Mouse (Mus musculus) CH12.LX (cell line): ENCODE data around the gene Eif4e. TPM values are rescaled to one million over a fixed set of nuclear protein-coding genes. Genes with fewer than 3 reads are reported as not detected.

Source experiments
- DNase-seq: peaks from one replicate; pipeline ENCODE4 v3.0.0-alpha.2; 2013; ENCODE audit errors: extremely low read depth
- H3K27ac ChIP-seq: 2 replicates; pipeline ENCODE4 v1.5.1; 2012; ENCODE audit warnings: low read depth, mild to moderate bottlenecking, control low read depth, moderate library complexity; ENCODE audit not compliant: insufficient read depth
- H3K27me3 ChIP-seq: replicated peaks from 2 replicates; pipeline ENCODE3; 2012; ENCODE audit warnings: inconsistent platforms
- H3K36me3 ChIP-seq, 2 experiments: replicated peaks in 1 of 2; 2 replicates each; pipeline versions ENCODE3 to v1.6.1; 2012; ENCODE audit warnings: inconsistent platforms in 1 of 2, low read length in 1 of 2, mild to moderate bottlenecking in 1 of 2, mixed read lengths in 1 of 2, moderate library complexity in 1 of 2; ENCODE audit not compliant: control insufficient read depth in 1 of 2, insufficient read depth in 1 of 2
- H3K4me1 ChIP-seq, 2 experiments: 2 replicates each; pipeline ENCODE4 v1.6.1; 2012; ENCODE audit warnings: inconsistent platforms in 1 of 2, moderate library complexity in 1 of 2; ENCODE audit not compliant: insufficient read depth in 2 of 2, control insufficient read depth in 1 of 2
- H3K4me2 ChIP-seq: 2 replicates; pipeline ENCODE4 v1.6.1; 2012; ENCODE audit warnings: low read depth, mild to moderate bottlenecking, control low read depth; ENCODE audit not compliant: poor library complexity, insufficient read depth, severe bottlenecking
- H3K4me3 ChIP-seq, 3 experiments: fragments of 150-350 bp in 1 of 3; sonication (generic) in 1 of 3; replicated peaks in 1 of 3; 2 replicates each; pipeline versions ENCODE3 to v1.5.1; 2011 to 2012; ENCODE audit warnings: low read depth in 2 of 3, low read length in 2 of 3, mild to moderate bottlenecking in 2 of 3, moderate library complexity in 2 of 3, control low read depth in 1 of 3, improper control_type of control experiment in 1 of 3, inconsistent platforms in 1 of 3, mixed read lengths in 1 of 3; ENCODE audit not compliant: poor library complexity in 1 of 3
- H3K79me2 ChIP-seq: replicated peaks from 2 replicates; pipeline ENCODE4 v1.6.1; 2012; ENCODE audit warnings: mild to moderate bottlenecking, moderate library complexity; ENCODE audit not compliant: control insufficient read depth, poor library complexity, insufficient read depth, severe bottlenecking; ENCODE audit errors: extremely low read depth
- H3K9ac ChIP-seq: 2 replicates; pipeline ENCODE4 v1.6.1; 2012; ENCODE audit warnings: low read depth, mild to moderate bottlenecking, control low read depth, moderate library complexity; ENCODE audit not compliant: insufficient read depth
- H3K9me3 ChIP-seq: replicated peaks from 2 replicates; pipeline ENCODE3; 2012; ENCODE audit warnings: low read length, inconsistent platforms, mixed read lengths
- BHLHE40 ChIP-seq: IDR thresholded peaks from 2 replicates; pipeline ENCODE4 v1.6.1; 2011; ENCODE audit warnings: mild to moderate bottlenecking, low read depth, low read length, improper control_type of control experiment
- CHD2 ChIP-seq: IDR thresholded peaks from 2 replicates; pipeline ENCODE4 v1.6.1; 2011; ENCODE audit warnings: low read length, improper control_type of control experiment
- E2F4 ChIP-seq: IDR thresholded peaks from 2 replicates; pipeline ENCODE4 v1.6.1; 2011; ENCODE audit warnings: low read depth, low read length, improper control_type of control experiment; ENCODE audit not compliant: insufficient replicate concordance
- ELF1 ChIP-seq: IDR thresholded peaks from 2 replicates; pipeline ENCODE4 v1.6.1; 2014; ENCODE audit warnings: low read depth, mild to moderate bottlenecking, inconsistent platforms, low read length, improper control_type of control experiment
- ETS1 ChIP-seq: conservative IDR thresholded peaks from 2 replicates; pipeline ENCODE4 v1.6.1; 2012; ENCODE audit warnings: low read depth, mild to moderate bottlenecking, inconsistent platforms, low read length, improper control_type of control experiment, moderate library complexity
- MAX ChIP-seq: IDR thresholded peaks from 2 replicates; pipeline ENCODE4 v1.6.1; 2011; ENCODE audit warnings: low read length, improper control_type of control experiment
- MAZ ChIP-seq: IDR thresholded peaks from 2 replicates; pipeline ENCODE4 v1.6.1; 2012; ENCODE audit warnings: low read depth, mild to moderate bottlenecking, inconsistent platforms, low read length, improper control_type of control experiment, moderate library complexity
- MEF2A ChIP-seq: IDR thresholded peaks from 2 replicates; pipeline ENCODE4 v1.6.1; 2014; ENCODE audit warnings: low read depth, mild to moderate bottlenecking, inconsistent platforms, low read length, improper control_type of control experiment, borderline replicate concordance
- MXI1 ChIP-seq: IDR thresholded peaks from 2 replicates; pipeline ENCODE4 v1.6.1; 2011; ENCODE audit warnings: mild to moderate bottlenecking, low read depth, low read length, improper control_type of control experiment
- NELFE ChIP-seq: IDR thresholded peaks from 2 replicates; pipeline ENCODE4 v1.6.1; 2011; ENCODE audit warnings: low read depth, low read length, improper control_type of control experiment
- PAX5 ChIP-seq: IDR thresholded peaks from 2 replicates; pipeline ENCODE4 v1.6.1; 2012; ENCODE audit warnings: low read length, inconsistent platforms, mixed read lengths
- POLR2A ChIP-seq: IDR thresholded peaks from 2 replicates; pipeline ENCODE4 v1.6.1; 2011; ENCODE audit warnings: low read depth, mild to moderate bottlenecking, improper control_type of control experiment, low read length
- RCOR1 ChIP-seq: conservative IDR thresholded peaks from 2 replicates; pipeline ENCODE4 v1.6.1; 2012; ENCODE audit warnings: low read depth, mild to moderate bottlenecking, inconsistent platforms, low read length, improper control_type of control experiment
- UBTF ChIP-seq: IDR thresholded peaks from 2 replicates; pipeline ENCODE4 v1.6.1; 2012; ENCODE audit warnings: low read depth, mild to moderate bottlenecking, inconsistent platforms, low read length, improper control_type of control experiment, moderate library complexity
- USF1 ChIP-seq: IDR thresholded peaks from 2 replicates; pipeline ENCODE4 v1.6.1; 2014; ENCODE audit warnings: low read depth, mild to moderate bottlenecking, inconsistent platforms, low read length, improper control_type of control experiment
- ZNF384 ChIP-seq: IDR thresholded peaks from 2 replicates; pipeline ENCODE4 v1.6.1; 2012; ENCODE audit warnings: low read depth, low read length, improper control_type of control experiment, inconsistent platforms
- dilution Hi-C: fragments of 300-500 bp; cut with MboI; formaldehyde crosslinking; loops from 2 replicates; pipeline ENCODE4 v1.14.3; 2020; ENCODE audit warnings: low sequenced_read_pairs; ENCODE audit not compliant: extremely low pct_unique_long_range_greater_than_20kb, extremely low pct_ligation_motif_present
- in situ Hi-C: fragments of 300-500 bp; cut with MboI; formaldehyde crosslinking; loops from 3 replicates; pipeline ENCODE4 v1.14.3; 2019; ENCODE audit warnings: low sequenced_read_pairs, low pct_ligation_motif_present, low pct_unique_long_range_greater_than_20kb, mixed read lengths
- polyA plus RNA-seq: library from polyadenylated mRNA; unstranded; fragments of >175 nt; gene quantifications from 2 replicates; pipeline ENCODE4 v1.2.1, GENCODE M21; 2012; ENCODE audit warnings: low read depth; ENCODE audit not compliant: insufficient read length
- total RNA-seq, 2 experiments: library from RNA; depleted of rRNA; stranded (reverse); fragments of 300-350 nt in 1 of 2; fragments of >200 nt in 1 of 2; gene quantifications; 2 replicates each; pipeline ENCODE4 v1.2.3; 2012 to 2014

Eif4e gene
- total and polyA plus RNA-seq, 3 experiments: 490 to 850 (median 590) TPM

- DNase-seq: no peak
- Histone ChIP-seq H3K4me1 (peaks cover 5 to 6% of the 10 kb centered on the region in 2 experiments; a peak in 3 of 4 replicates), H3K4me2 (no peak overlapping the region), H3K36me3 (no peaks in the 10 kb centered on the region), H3K79me2 (no peaks in the 10 kb centered on the region), H3K9me3 (no peaks in the 10 kb centered on the region), H3K9ac (no peak overlapping the region), H3K4me3 (no peak overlapping the region), H3K27ac (no peak overlapping the region), H3K27me3 (no peaks in the 10 kb centered on the region)
- in situ Hi-C loops (no loop called here), dilution Hi-C loops (no loop called here)
- no peak for TF ChIP-seq MEF2A
- no peak for TF ChIP-seq E2F4
- TF ChIP-seq ETS1: no peak
These were observed 15.5 kb upstream of the Eif4e start for GRCm38 (mm10) chr3:138510471-138510870.

GRCm38 (mm10) chr3:138513243-138513642, 12.7 kb upstream of the Eif4e start:
- dilution Hi-C loops: no loop called here
- in situ Hi-C loops: no loop called here

GRCm38 (mm10) chr3:138514749-138515148, 11.2 kb upstream of the Eif4e start:
- Histone ChIP-seq H3K9me3 (no peaks in the 10 kb centered on the region), H3K27ac (no peak overlapping the region), H3K9ac (no peak overlapping the region), H3K79me2 (no peaks in the 10 kb centered on the region), H3K4me2 (peak overlapping the region; percentile 19; the same call in 1 of the 2 replicates), H3K4me3 (no peak overlapping the region), H3K36me3 (no peaks in the 10 kb centered on the region), H3K27me3 (no peaks in the 10 kb centered on the region), H3K4me1 (peaks cover 5 to 9% of the 10 kb centered on the region in 2 experiments; a peak in 3 of 4 replicates)
- in situ Hi-C loops: no loop called here
- DNase-seq: no peak
- TF ChIP-seq USF1 (no peak), MAZ (no peak), MAX (no peak), UBTF (no peak), E2F4 (no peak), BHLHE40 (no peak), ZNF384 (no peak), MEF2A (no peak), POLR2A (no peak), NELFE (no peak), CHD2 (no peak), PAX5 (no peak), RCOR1 (no peak), ELF1 (no peak)
- dilution Hi-C loops: no loop called here

More at GRCm38 (mm10) chr3:138513243-138513642, 12.7 kb upstream of the Eif4e start:
- Histone ChIP-seq H3K4me3 (no peak overlapping the region), H3K27ac (no peak overlapping the region), H3K4me2 (no peak overlapping the region), H3K9ac (no peak overlapping the region), H3K4me1 (peaks cover 5 to 6% of the 10 kb centered on the region in 2 experiments; a peak in 3 of 4 replicates), H3K36me3 (no peaks in the 10 kb centered on the region), H3K79me2 (no peaks in the 10 kb centered on the region), H3K27me3 (no peaks in the 10 kb centered on the region), H3K9me3 (no peaks in the 10 kb centered on the region)
- TF ChIP-seq E2F4 (no peak), MXI1 (no peak)
- DNase-seq: no peak
